Mouse (Mus musculus) thymus, postnatal 14 days (tissue): ENCODE data around the gene Cep250.

ENCODE experiments used
- DNase-seq: peaks from one replicate; pipeline ENCODE4 v3.0.0; 2021

Gene Cep250

GRCm38 (mm10) chr2:155973348-155973747 is 17.1 kb downstream of the Cep250 start:
- no peak for DNase-seq

GRCm38 (mm10) chr2:155974087-155974731 is 18.0 kb downstream of the Cep250 start:
- DNase-seq, result peak; percentile 85

- DNase-seq, result peak; percentile 73
Measured at GRCm38 (mm10) chr2:155979328-155979991, 23.2 kb downstream of the Cep250 start.

GRCm38 (mm10) chr2:155985776-155986175 is 29.5 kb downstream of the Cep250 start:
- DNase-seq, result peak; percentile 86

- peak; percentile 65 for DNase-seq
Measured at GRCm38 (mm10) chr2:155987131-155987530, 30.9 kb downstream of the Cep250 start.

GRCm38 (mm10) chr2:155989085-155989484 is 32.8 kb downstream of the Cep250 start:
- peak; percentile 55 for DNase-seq

GRCm38 (mm10) chr2:155991151-155991550 is 34.9 kb downstream of the Cep250 start:
- DNase-seq, result no peak

GRCm38 (mm10) chr2:155991863-155992321 is 35.6 kb downstream of the Cep250 start:
- DNase-seq, result no peak

- peak; percentile 36 for DNase-seq
Measured at GRCm38 (mm10) chr2:156005393-156005792, 49.1 kb downstream of the Cep250 start.

GRCm38 (mm10) chr2:156007888-156008532 is 51.8 kb downstream of the Cep250 start, which contains the start of the genes 6430550D23Rik and Ergic3:
Gene 6430550D23Rik (minus strand): TSS chr2:156007977.
Gene Ergic3 (plus strand): TSS chr2:156008045.
- peak; percentile 99 for DNase-seq

- DNase-seq, result no peak
Measured at GRCm38 (mm10) chr2:156018106-156018505, 61.8 kb downstream of the Cep250 start.

GRCm38 (mm10) chr2:156021219-156021618 is 65.0 kb downstream of the Cep250 start:
- DNase-seq, result no peak

- no peak for DNase-seq
Measured at GRCm38 (mm10) chr2:156021765-156022164, 65.5 kb downstream of the Cep250 start.

GRCm38 (mm10) chr2:156025482-156025881 is 69.2 kb downstream of the Cep250 start:
- no peak for DNase-seq

- no peak for DNase-seq
Measured at GRCm38 (mm10) chr2:156039390-156039789, 83.1 kb downstream of the Cep250 start.

- no peak for DNase-seq
Measured at GRCm38 (mm10) chr2:156042903-156043302, 86.6 kb downstream of the Cep250 start.

GRCm38 (mm10) chr2:156047929-156048328 is 91.7 kb downstream of the Cep250 start:
- DNase-seq, result peak; percentile 59
